Mouse (Mus musculus): Measurements from ENCODE around the gene Flvcr1. TPM values are rescaled to one million over a fixed set of nuclear protein-coding genes. Genes with fewer than 3 reads are reported as not detected.

The Flvcr1 gene
- total RNA-seq (2017), result 23.1 and 26.9 TPM in 2 replicates

DNA sequence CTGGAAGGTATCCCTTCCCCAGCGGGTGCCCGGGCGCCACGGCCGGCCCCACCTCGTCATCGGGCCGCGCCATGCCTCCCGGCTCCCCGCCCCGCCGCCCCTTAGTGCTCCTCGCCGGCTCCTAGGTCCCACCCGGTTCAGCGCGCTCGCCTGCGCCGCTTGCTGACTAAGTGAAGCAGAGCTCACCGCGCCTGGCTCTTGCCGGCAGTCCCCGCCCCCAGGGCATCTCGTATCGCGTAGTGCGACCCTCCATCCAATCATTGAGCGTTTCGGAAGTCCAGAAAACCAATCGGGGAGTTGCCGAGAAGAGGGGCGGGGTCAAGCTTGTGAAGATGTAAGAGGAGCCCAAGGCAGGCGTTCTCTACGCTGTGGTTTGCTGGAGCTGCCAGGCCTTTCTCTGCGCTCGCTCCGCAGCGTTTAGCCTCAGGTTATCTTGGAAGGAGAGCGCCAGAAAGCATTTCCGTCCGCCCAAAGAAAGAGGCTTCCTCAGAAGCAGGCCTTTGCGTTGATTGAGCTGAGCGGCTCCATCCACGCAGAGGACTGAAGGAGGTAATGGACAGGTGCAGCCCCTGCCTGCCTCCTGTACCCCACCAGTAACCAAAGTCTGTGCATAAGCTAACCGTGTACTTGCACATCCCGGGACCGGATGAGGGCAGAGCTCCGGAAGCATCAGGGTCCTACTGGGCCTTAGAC, at the start of gene Flvcr1:
Gene Flvcr1 (minus strand): TSS at position 138 of the 693 bp plus-strand sequence.
- peak; percentile 97 to 99 for ATAC-seq (replicated peaks in 1 of 2; ENCODE audit: insufficient read depth in 1 of 2, low FRiP score in 2 of 2, low TSS enrichment in 1 of 2, low read depth in 1 of 2, poor library complexity in 2 of 2, severe bottlenecking in 2 of 2)

GRCm38 (mm10) chr1:191075199-191075883, 49.4 kb upstream of the Flvcr1 start:
- ATAC-seq (replicated peaks in 1 of 2; ENCODE audit: insufficient read depth in 1 of 2, low FRiP score in 2 of 2, low TSS enrichment in 1 of 2, low read depth in 1 of 2, poor library complexity in 2 of 2, severe bottlenecking in 2 of 2), result peak in 1 of 2 experiments; percentile 27; a peak in 1 of 4 replicates

DNA sequence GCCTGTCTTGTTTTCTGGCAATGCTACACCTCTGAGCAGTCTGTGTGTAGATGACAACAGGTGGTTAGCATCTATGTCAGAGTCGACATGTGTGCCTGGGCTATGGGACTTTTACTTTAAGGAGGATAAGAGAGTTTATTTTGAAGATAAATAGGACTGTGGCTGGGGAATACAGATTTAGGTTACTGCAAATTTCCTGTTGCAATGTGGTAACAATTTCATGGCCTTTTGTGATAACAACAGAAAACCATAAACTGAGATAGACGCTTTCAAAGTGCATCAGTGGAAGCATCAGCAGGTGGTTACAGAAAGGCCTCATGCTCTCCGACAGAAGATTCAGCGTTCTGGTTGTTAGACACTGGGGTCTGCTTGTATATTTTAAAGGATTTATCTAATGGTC, 47.5 kb upstream of the Flvcr1 start:
- no peak for ATAC-seq (replicated peaks in 1 of 2; ENCODE audit: insufficient read depth in 1 of 2, low FRiP score in 2 of 2, low TSS enrichment in 1 of 2, low read depth in 1 of 2, poor library complexity in 2 of 2, severe bottlenecking in 2 of 2)

DNA sequence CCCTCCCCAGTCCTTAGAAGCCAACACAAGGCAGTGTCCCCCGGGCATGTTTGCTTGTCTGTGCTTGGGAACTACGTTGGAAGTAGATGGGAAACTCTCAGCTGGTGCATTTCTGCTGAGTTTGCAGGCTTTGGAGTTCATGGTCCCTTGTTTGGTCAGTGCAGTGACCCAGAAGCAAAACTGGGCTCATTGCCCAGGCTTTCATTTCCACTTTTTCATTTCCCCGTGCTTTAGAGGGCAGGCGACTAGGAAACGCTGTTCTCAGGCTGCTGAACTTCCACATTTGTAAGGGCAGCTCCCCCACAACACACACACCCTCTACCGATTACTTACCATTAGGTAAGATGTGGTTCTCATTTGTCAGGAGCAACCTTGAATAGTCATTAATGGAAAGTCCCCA, 47.0 kb upstream of the Flvcr1 start:
- peak; percentile 55 to 64; a peak in 3 of 4 replicates for ATAC-seq (replicated peaks in 1 of 2; ENCODE audit: insufficient read depth in 1 of 2, low FRiP score in 2 of 2, low TSS enrichment in 1 of 2, low read depth in 1 of 2, poor library complexity in 2 of 2, severe bottlenecking in 2 of 2)

DNA sequence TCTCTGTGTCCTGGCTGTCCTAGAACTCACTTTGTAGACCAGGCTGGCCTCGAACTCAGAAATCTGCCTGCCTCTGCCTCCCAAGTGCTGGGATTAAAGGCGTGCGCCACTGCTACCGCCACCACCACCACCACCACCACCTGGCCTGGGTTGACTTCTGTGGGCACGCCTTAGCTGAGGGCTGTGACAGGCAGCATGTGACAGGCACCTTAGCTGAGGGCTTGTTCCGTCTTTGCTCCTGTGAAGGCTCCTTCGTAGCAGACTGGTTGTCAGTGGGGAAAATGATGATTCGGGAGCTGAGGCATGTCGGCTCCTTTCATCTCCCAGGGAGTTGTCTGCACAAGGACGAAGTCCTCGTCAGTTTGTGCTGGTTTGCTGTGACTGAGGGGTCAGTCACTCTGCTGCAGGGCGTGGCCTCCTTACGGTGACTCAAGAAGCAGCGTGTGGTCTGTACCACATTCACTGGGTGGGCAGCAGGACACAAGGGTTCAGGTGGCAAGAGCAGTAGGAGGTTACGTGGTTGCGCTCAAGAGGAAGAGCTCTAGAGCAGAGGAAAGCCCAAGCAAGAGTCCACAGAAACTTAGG, 46.5 kb upstream of the Flvcr1 start:
- ATAC-seq (replicated peaks in 1 of 2; ENCODE audit: insufficient read depth in 1 of 2, low FRiP score in 2 of 2, low TSS enrichment in 1 of 2, low read depth in 1 of 2, poor library complexity in 2 of 2, severe bottlenecking in 2 of 2), result no peak

DNA sequence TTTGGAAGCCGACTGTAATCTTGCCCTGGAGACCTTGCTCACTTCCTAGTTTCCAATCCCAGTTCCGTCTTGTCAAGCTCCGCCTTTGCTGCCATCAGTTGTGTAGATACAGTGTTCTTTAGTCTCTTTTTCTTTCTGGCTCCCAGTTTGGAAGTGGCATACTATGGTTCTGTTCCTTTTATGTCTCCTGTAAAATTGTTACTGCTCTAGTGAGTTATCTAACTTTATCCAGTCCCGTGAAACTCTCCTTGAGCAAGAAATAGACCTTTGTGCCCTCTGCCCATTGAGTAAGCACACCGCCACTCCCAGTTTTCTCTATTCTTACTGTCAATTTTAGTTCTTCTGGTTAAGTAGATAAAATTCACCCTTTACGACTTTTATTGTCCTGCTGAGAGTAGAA, 45.7 kb upstream of the Flvcr1 start:
- no peak for ATAC-seq (replicated peaks in 1 of 2; ENCODE audit: insufficient read depth in 1 of 2, low FRiP score in 2 of 2, low TSS enrichment in 1 of 2, low read depth in 1 of 2, poor library complexity in 2 of 2, severe bottlenecking in 2 of 2)

DNA sequence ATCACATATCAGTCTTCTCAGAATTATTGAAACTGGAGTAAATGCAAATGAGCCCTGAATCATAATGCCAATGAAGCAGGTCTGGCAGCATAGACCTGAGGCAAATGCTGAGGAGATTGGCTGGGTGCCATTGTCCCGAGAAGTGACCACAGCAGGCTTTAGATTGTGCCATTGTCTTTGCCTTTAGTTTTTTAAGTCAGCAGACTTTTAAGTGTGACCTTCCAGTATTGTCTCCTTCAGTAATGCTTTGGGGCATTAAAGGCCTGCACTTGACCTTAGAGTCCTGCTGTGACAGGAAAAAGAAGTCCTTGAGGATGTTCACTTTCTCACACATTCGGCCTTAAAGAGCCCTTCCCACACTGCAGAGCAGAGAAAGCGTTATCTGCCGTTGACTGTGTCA, 44.3 kb upstream of the Flvcr1 start:
- ATAC-seq (replicated peaks in 1 of 2; ENCODE audit: insufficient read depth in 1 of 2, low FRiP score in 2 of 2, low TSS enrichment in 1 of 2, low read depth in 1 of 2, poor library complexity in 2 of 2, severe bottlenecking in 2 of 2), result no peak

DNA sequence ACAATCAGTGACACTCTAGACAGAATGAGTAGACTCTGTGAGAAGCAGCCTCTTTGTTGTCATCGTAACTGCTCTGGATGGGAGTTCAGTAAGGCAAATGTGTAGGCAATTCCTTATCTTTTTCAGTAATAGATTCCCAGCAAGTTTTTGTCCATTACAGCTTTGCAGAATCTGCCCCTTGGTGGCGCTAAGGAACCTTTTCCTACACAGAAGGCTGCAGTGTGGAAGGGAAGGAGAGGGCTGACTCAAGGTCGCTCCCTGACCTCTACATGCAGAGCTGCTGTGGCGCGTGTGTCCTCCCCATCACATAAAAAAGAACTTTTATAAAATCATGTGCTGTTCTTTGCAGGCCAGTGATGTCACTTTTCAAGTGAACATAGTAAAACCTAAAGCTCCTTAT, 42.4 kb upstream of the Flvcr1 start:
- no peak for ATAC-seq (replicated peaks in 1 of 2; ENCODE audit: insufficient read depth in 1 of 2, low FRiP score in 2 of 2, low TSS enrichment in 1 of 2, low read depth in 1 of 2, poor library complexity in 2 of 2, severe bottlenecking in 2 of 2)

DNA sequence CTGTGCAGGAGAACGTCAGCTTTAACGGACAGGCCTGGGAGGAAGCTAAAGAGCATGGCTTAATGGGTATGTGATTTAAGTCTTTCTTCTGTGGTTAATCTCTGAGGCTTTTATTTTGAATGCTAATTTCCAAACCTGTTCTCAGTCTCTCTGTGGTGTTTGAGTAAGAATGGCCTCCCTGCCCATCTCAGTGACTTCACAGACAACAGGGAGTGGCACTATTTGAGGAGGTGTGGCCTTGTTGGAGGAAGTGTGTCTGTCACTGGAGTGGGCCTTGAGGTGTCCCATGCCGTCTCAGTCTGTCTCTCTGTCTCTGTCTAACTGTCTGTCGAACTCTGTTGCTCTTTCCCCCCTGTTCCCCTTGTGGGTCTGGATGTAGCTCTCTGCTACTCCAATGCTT, 39.2 kb upstream of the Flvcr1 start:
- no peak for ATAC-seq (replicated peaks in 1 of 2; ENCODE audit: insufficient read depth in 1 of 2, low FRiP score in 2 of 2, low TSS enrichment in 1 of 2, low read depth in 1 of 2, poor library complexity in 2 of 2, severe bottlenecking in 2 of 2)

DNA sequence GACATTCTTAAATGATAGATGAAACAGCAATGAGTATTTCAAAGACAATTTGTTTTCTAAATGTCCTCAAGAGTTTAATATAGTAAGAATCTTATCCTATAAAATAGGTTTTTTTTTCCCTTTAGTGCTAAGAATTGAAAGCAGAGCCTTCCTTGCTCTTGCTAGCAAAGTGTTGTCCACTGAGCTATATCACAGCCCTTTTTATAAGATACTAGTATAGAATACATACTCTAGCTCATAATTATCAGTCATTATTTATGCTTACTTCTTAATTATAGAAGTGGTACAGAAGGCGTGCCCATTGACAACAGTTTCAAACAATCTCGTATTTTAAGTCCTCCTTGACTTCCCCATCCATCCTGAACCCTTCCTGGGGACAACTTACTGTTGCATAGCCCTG, 38.6 kb upstream of the Flvcr1 start:
- ATAC-seq (replicated peaks in 1 of 2; ENCODE audit: insufficient read depth in 1 of 2, low FRiP score in 2 of 2, low TSS enrichment in 1 of 2, low read depth in 1 of 2, poor library complexity in 2 of 2, severe bottlenecking in 2 of 2), result no peak

GRCm38 (mm10) chr1:191063700-191064099, 37.7 kb upstream of the Flvcr1 start:
- no peak for ATAC-seq (replicated peaks in 1 of 2; ENCODE audit: insufficient read depth in 1 of 2, low FRiP score in 2 of 2, low TSS enrichment in 1 of 2, low read depth in 1 of 2, poor library complexity in 2 of 2, severe bottlenecking in 2 of 2)

DNA sequence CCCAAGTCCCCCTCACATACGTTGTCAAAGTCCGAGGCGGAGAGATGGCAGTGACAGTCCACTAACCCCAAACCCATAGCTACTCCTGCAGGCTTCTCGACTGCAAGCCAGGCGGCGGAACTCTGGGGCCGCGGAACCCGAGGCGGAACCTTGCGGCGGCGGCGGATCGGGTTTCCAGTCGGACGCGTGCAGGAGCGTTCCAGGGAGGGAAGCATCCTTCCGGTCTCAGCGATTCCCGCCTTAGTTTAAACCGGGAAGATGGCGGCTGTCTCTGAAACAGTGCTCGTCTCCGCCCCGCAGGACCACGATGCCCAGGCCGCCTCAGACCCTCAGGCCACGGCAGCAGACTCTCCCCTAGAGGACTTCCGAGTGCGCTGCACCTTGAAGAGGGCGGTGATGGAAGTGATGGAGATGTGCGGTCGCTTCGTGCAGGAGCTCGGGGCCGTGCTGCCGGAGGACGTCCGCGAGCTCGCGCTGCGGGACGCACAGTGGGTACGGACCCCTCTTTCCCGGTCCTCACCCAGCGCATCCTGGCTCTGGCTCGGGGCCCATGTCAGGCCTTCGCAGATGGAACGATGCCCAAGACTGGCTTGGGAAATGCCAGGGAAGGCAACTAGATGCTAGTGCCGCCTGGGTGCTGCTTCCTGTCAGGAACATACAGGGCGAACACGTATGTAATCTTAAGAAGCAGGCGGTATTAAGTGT, 37.0 kb upstream of the Flvcr1 start, which contains the start of the genes Tatdn3 and Nsl1:
Gene Tatdn3 (minus strand): TSS at position 152 of the 705 bp plus-strand sequence.
Gene Nsl1 (plus strand): TSS at position 232 of the 705 bp plus-strand sequence.
- ATAC-seq (replicated peaks in 1 of 2; ENCODE audit: insufficient read depth in 1 of 2, low FRiP score in 2 of 2, low TSS enrichment in 1 of 2, low read depth in 1 of 2, poor library complexity in 2 of 2, severe bottlenecking in 2 of 2), result peak; percentile 97 to 98

DNA sequence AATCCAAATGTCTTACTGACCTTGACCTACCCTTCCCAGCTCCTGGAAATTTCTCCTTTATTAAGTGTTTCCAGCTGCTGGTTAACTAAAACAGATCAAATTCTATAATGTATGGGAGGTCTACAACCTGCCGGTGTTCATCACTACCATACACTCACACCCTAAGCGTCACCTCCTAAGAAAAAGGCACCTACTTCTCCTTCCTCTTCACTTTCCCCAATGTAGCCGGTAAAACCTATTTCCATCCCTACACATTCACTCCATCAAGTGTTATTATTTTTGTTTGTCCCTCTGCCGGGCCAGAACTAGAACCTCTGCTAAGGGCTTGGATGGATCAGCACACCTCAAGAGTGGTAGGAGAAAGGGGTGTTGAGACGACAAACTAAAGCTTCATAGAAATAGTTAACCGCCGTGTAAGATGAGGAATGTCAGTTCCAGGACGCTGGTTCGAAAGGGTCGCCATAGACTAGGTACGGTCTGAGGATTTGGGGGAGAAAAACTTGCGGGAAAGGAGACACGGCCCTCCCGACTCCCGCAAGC, 36.4 kb upstream of the Flvcr1 start:
- peak; percentile 18 to 40; a peak in 3 of 4 replicates for ATAC-seq (replicated peaks in 1 of 2; ENCODE audit: insufficient read depth in 1 of 2, low FRiP score in 2 of 2, low TSS enrichment in 1 of 2, low read depth in 1 of 2, poor library complexity in 2 of 2, severe bottlenecking in 2 of 2)

GRCm38 (mm10) chr1:191057461-191057860, 31.5 kb upstream of the Flvcr1 start:
- no peak for ATAC-seq (replicated peaks in 1 of 2; ENCODE audit: insufficient read depth in 1 of 2, low FRiP score in 2 of 2, low TSS enrichment in 1 of 2, low read depth in 1 of 2, poor library complexity in 2 of 2, severe bottlenecking in 2 of 2)

DNA sequence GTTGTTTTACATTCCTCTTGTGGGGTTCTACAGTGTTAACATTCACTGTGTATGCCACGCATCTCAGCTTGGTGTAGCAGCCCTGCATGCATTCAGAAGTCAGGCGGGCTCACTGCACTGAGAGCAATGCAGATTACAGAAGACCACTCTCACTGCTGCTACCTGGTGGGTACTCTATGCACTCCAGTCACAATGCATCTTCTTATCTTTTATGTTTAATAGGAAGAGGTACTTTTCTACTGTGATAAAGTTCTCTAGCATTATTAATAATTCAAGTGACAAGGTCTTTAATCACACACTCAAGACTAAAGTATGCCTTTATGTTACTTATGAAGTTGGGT, 29.5 kb upstream of the Flvcr1 start:
- ATAC-seq (replicated peaks in 1 of 2; ENCODE audit: insufficient read depth in 1 of 2, low FRiP score in 2 of 2, low TSS enrichment in 1 of 2, low read depth in 1 of 2, poor library complexity in 2 of 2, severe bottlenecking in 2 of 2), result peak in 1 of 2 experiments; percentile 42; a peak in 1 of 4 replicates

GRCm38 (mm10) chr1:191054870-191055532, 29.0 kb upstream of the Flvcr1 start:
- ATAC-seq (replicated peaks in 1 of 2; ENCODE audit: insufficient read depth in 1 of 2, low FRiP score in 2 of 2, low TSS enrichment in 1 of 2, low read depth in 1 of 2, poor library complexity in 2 of 2, severe bottlenecking in 2 of 2), result peak in 1 of 2 experiments; percentile 71; a peak in 1 of 4 replicates

DNA sequence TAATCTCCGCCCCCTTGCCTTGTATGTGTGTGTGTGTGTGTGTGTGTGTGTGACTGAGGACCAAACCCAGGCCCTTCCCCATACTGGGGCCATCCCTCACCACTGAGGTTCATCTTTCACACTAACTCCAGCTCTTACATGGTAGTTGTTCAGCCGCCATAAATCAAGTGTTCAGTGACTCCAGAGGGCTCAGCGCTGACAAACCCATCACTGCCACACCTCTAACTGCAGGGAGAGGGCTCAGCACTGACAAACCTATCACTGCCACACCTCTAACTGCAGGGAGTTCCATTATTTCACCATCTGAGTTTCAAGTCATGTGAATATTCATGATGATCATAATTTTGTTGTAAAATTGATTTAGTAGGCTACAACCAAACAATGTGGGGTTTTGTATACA, 27.6 kb upstream of the Flvcr1 start:
- no peak for ATAC-seq (replicated peaks in 1 of 2; ENCODE audit: insufficient read depth in 1 of 2, low FRiP score in 2 of 2, low TSS enrichment in 1 of 2, low read depth in 1 of 2, poor library complexity in 2 of 2, severe bottlenecking in 2 of 2)

Measured in hematopoietic stem cell, adult 5-6 weeks (primary cell).